Mouse (Mus musculus) neural tube, embryonic 14.5 days (tissue): ENCODE measurements around the gene Mmd2. TPM values are rescaled to one million over a fixed set of nuclear protein-coding genes. Genes with fewer than 3 reads are reported as not detected.

Experiments
- ATAC-seq: fragments of 200-750 bp; cut with Nextera tagmentation; 2 replicates; pipeline ENCODE4 v1.8.0; 2017; ENCODE audit warnings: low read depth, mild to moderate bottlenecking, moderate TSS enrichment, moderate library complexity
- H3K27ac ChIP-seq: fragments of 300-500 bp; sonication (generic); 2 replicates; pipeline ENCODE4 v1.5.1; 2014; ENCODE audit warnings: low read depth, mild to moderate bottlenecking, control low read depth, low read length, moderate library complexity, mixed read lengths
- H3K27me3 ChIP-seq: fragments of 300-500 bp; sonication (generic); 2 replicates; pipeline ENCODE4 v1.6.1; 2014; ENCODE audit warnings: low read length; ENCODE audit not compliant: control insufficient read depth, insufficient read depth
- H3K36me3 ChIP-seq: fragments of 300-500 bp; sonication (generic); 2 replicates; pipeline ENCODE4 v1.6.1; 2014; ENCODE audit warnings: low read length, mixed read lengths; ENCODE audit not compliant: control insufficient read depth, insufficient read depth
- H3K4me1 ChIP-seq: fragments of 300-500 bp; sonication (generic); 2 replicates; pipeline ENCODE4 v1.6.1; 2014; ENCODE audit warnings: low read length; ENCODE audit not compliant: control insufficient read depth, insufficient read depth
- H3K4me2 ChIP-seq: fragments of 300-500 bp; sonication (generic); 2 replicates; pipeline ENCODE4 v1.6.1; 2014; ENCODE audit warnings: mild to moderate bottlenecking, low read depth, low read length, control low read depth
- H3K4me3 ChIP-seq: fragments of 300-500 bp; sonication (generic); 2 replicates; pipeline ENCODE4 v1.5.1; 2014; ENCODE audit warnings: low read depth, low read length, control low read depth, mixed read lengths
- H3K9ac ChIP-seq: fragments of 300-500 bp; sonication (generic); replicated peaks from 2 replicates; pipeline ENCODE4 v1.6.1; 2014; ENCODE audit warnings: low read depth, mild to moderate bottlenecking, control low read depth, low read length, mixed read lengths
- H3K9me3 ChIP-seq: fragments of 300-500 bp; sonication (generic); 2 replicates; pipeline ENCODE4 v1.6.1; 2016; ENCODE audit warnings: low read length; ENCODE audit not compliant: control insufficient read depth
- WGBS: fragments of 180-500 bp; shearing (Covaris S2); extraction: QIAGEN DNeasy Blood & Tissue Kit; methylation state at CpG from one replicate; pipeline ENCODE4 v1.1.7; 2014; 5-methylcytosine and 5-hydroxymethylcytosine counted together
- polyA plus RNA-seq: library from polyadenylated mRNA; unstranded; fragments of >200 nt; fragmentation: Nextera tagmentation; extraction: Ambion mirVana; gene quantifications from 2 replicates; pipeline ENCODE4 v1.2.1, GENCODE M21; 2014

The Mmd2 gene
- polyA plus RNA-seq, 1 experiment from 2014 or later, result 59.7 TPM

GRCm38 (mm10) chr5:142595698-142596097, 12.9 kb downstream of the Mmd2 start:
- Histone ChIP-seq H3K27me3 (no peaks in the 10 kb centered on the region), H3K9ac (no peak overlapping the region), H3K9me3 (no peaks in the 10 kb centered on the region), H3K4me3 (no peak overlapping the region), H3K4me2 (no peak overlapping the region), H3K27ac (no peak overlapping the region), H3K36me3 (no peaks in the 10 kb centered on the region), H3K4me1 (no peaks in the 10 kb centered on the region)
- no peak for ATAC-seq
- 69% methylated on average over 3 of the region's 3 CpGs for WGBS

- Histone ChIP-seq H3K27ac (peak overlapping the region; percentile 62), H3K4me3 (no peak overlapping the region), H3K9me3 (no peaks in the 10 kb centered on the region), H3K9ac (no peak overlapping the region), H3K4me1 (no peaks in the 10 kb centered on the region), H3K27me3 (no peaks in the 10 kb centered on the region), H3K4me2 (no peak overlapping the region), H3K36me3 (no peaks in the 10 kb centered on the region)
- WGBS, result 56% methylated on average over 6 of the region's 6 CpGs
- no peak for ATAC-seq
These were observed 17.5 kb downstream of the Mmd2 start for GRCm38 (mm10) chr5:142590953-142591616.

- Histone ChIP-seq H3K27ac (peak overlapping the region; percentile 71), H3K27me3 (no peaks in the 10 kb centered on the region), H3K4me1 (0 out of 2 replicates have a peak, but pooled peaks cover 6% of the 10 kb centered on the region), H3K9me3 (no peaks in the 10 kb centered on the region), H3K4me2 (peak overlapping the region; percentile 26), H3K36me3 (no peaks in the 10 kb centered on the region), H3K9ac (no peak overlapping the region), H3K4me3 (no peak overlapping the region)
- peak; percentile 95 for ATAC-seq
- 19% methylated on average over 14 of the region's 14 CpGs for WGBS
These were observed 24.9 kb downstream of the Mmd2 start for GRCm38 (mm10) chr5:142583616-142584126.

- Histone ChIP-seq H3K27ac (no peak overlapping the region), H3K27me3 (no peaks in the 10 kb centered on the region), H3K4me1 (0 out of 2 replicates have a peak, but pooled peaks cover 6% of the 10 kb centered on the region), H3K9ac (no peak overlapping the region), H3K4me2 (no peak overlapping the region), H3K4me3 (no peak overlapping the region), H3K36me3 (no peaks in the 10 kb centered on the region), H3K9me3 (0 out of 2 replicates have a peak, but pooled peaks cover 2% of the 10 kb centered on the region)
- WGBS, result 19% methylated on average over 5 of the region's 5 CpGs
- peak; percentile 69; the same call in 1 of the 2 replicates for ATAC-seq
These were observed 27.1 kb downstream of the Mmd2 start for GRCm38 (mm10) chr5:142581517-142581916.

DNA sequence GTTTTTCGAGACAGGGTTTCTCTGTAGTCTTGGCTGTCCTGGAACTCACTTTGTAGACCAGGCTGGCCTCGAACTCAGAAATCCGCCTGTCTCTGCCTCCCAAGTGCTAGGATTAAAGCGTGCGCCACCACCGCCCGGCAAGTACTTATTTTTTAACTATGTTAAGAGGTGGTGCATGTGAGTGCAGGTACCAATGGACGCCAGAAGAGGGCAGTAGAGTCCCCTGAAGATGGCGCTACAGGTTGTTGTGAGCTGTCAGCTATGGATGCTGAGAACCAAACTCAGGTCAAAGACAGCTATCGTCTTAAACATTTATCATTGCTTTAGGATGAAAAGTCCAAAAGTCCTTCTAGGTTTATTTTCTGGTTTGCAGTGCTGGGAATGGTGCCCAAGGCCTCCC, 30.4 kb downstream of the Mmd2 start:
- Histone ChIP-seq H3K4me2 (no peak overlapping the region), H3K4me3 (no peak overlapping the region), H3K9ac (no peak overlapping the region), H3K36me3 (no peaks in the 10 kb centered on the region), H3K27me3 (no peaks in the 10 kb centered on the region), H3K9me3 (0 out of 2 replicates have a peak, but pooled peaks cover 2% of the 10 kb centered on the region), H3K4me1 (0 out of 2 replicates have a peak, but pooled peaks cover 3% of the 10 kb centered on the region), H3K27ac (no peak overlapping the region)
- 93% methylated on average over 10 of the region's 10 CpGs for WGBS
- no peak for ATAC-seq

DNA sequence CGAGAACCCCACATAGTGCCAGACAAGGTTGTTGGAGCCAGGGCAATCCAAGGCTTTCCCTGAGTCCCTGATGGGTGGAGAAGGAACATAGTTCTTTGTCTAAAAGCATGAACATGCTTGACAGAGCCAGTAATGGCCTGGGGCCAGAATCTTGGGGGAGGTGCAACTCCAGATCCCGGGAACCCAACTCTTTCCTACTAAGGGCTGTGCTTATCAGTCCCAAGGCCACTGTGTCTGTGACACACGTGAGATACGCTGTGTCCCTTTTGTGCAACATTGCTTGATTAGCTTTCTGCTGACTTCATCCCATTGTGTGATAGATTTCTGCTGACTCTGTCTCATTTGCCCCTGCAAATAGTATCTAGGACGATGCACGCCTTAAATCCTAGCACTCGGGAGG, 31.8 kb downstream of the Mmd2 start:
- Histone ChIP-seq H3K9me3 (0 out of 2 replicates have a peak, but pooled peaks cover 2% of the 10 kb centered on the region), H3K9ac (no peak overlapping the region), H3K27ac (no peak overlapping the region), H3K36me3 (no peaks in the 10 kb centered on the region), H3K27me3 (no peaks in the 10 kb centered on the region), H3K4me3 (no peak overlapping the region), H3K4me2 (no peak overlapping the region), H3K4me1 (0 out of 2 replicates have a peak, but pooled peaks cover 2% of the 10 kb centered on the region)
- no peak for ATAC-seq
- 77% methylated on average over 7 of the region's 7 CpGs for WGBS

GRCm38 (mm10) chr5:142574323-142575057, 34.1 kb downstream of the Mmd2 start:
- H3K9ac ChIP-seq, result no peak overlapping the region
- no peak overlapping the region for H3K4me2 ChIP-seq
- H3K27ac ChIP-seq, result no peak overlapping the region
- no peak for ATAC-seq
- H3K36me3 ChIP-seq, result no peaks in the 10 kb centered on the region
- H3K4me1 ChIP-seq, result no peaks in the 10 kb centered on the region
- 0 out of 2 replicates have a peak, but pooled peaks cover 2% of the 10 kb centered on the region for H3K9me3 ChIP-seq
- WGBS, result 80% methylated on average over 8 of the region's 8 CpGs
- no peaks in the 10 kb centered on the region for H3K27me3 ChIP-seq
- H3K4me3 ChIP-seq, result no peak overlapping the region

DNA sequence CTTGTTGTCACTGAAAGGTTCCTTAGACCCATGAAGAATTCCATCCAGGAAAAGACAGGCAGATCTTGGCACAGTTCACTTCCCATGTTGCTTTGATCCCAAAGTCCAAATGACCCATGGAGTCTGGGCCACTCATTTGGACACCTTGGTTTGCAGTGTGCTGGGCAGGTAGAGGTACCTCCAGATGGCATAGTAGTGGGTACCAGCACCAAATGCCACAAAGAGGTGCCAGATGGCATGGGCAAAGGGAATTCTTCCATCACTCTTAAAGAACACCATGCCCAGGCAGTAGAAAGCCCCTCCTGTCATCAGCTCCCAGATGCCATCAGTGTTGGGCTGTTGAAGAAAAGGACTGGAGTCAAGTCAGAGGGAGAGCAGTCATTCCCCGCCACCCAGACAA, 44.0 kb downstream of the Mmd2 start:
- Histone ChIP-seq H3K9ac (no peak overlapping the region), H3K4me1 (no peaks in the 10 kb centered on the region), H3K4me2 (no peak overlapping the region), H3K27me3 (no peaks in the 10 kb centered on the region), H3K4me3 (no peak overlapping the region), H3K9me3 (no peaks in the 10 kb centered on the region), H3K36me3 (no peaks in the 10 kb centered on the region), H3K27ac (no peak overlapping the region)
- 94% methylated on average over 1 of the region's 1 CpGs for WGBS
- ATAC-seq, result no peak

GRCm38 (mm10) chr5:142560261-142560660, 48.3 kb downstream of the Mmd2 start:
- no peak overlapping the region for H3K27ac ChIP-seq
- H3K4me1 ChIP-seq, result no peaks in the 10 kb centered on the region
- H3K36me3 ChIP-seq, result no peaks in the 10 kb centered on the region
- ATAC-seq, result no peak
- H3K27me3 ChIP-seq, result no peaks in the 10 kb centered on the region
- no peak overlapping the region for H3K4me3 ChIP-seq
- H3K4me2 ChIP-seq, result no peak overlapping the region
- no peaks in the 10 kb centered on the region for H3K9me3 ChIP-seq
- H3K9ac ChIP-seq, result no peak overlapping the region
- WGBS, result 57% methylated on average over 7 of the region's 7 CpGs
